Mouse (Mus musculus): ENCODE results near the gene Lrfn4. TPM values are rescaled to one million over a fixed set of nuclear protein-coding genes. Genes with fewer than 3 reads are reported as not detected.

Gene Lrfn4
- polyA plus RNA-seq, 1 experiment from 2014 or later = 12.6 TPM

- Histone ChIP-seq H3K4me2 (ENCODE audit: low read length) (peak overlapping the region; percentile 82), H3K4me3 (ENCODE audit: low read depth, low read length) (peak overlapping the region; percentile 86), H3K9me3 (replicated peaks; ENCODE audit: control insufficient read depth, low read length) (no peaks in the 10 kb centered on the region), H3K4me1 (ENCODE audit: control insufficient read depth, insufficient read depth, low read length) (peaks cover 10% of the 10 kb centered on the region), H3K9ac (ENCODE audit: low read length) (peak overlapping the region; percentile 99), H3K27ac (ENCODE audit: low read depth, low read length) (no peak overlapping the region; the same call in 1 of the 2 replicates), H3K36me3 (ENCODE audit: control insufficient read depth, insufficient read depth, low read length) (peaks cover 34% of the 10 kb centered on the region), H3K27me3 (replicated peaks; ENCODE audit: control insufficient read depth, insufficient read depth, low read length) (no peaks in the 10 kb centered on the region)
- ATAC-seq (no peak), DNase-seq (ENCODE audit: low spot score) (no peak)
- 89% methylated on average over 33 of the region's 33 CpGs for WGBS
These were observed 1.8 kb downstream of the Lrfn4 start for GRCm38 (mm10) chr19:4613464-4614304.

- no peak overlapping the region for H3K4me2 ChIP-seq (ENCODE audit: low read length)
- H3K27ac ChIP-seq (ENCODE audit: low read depth, low read length) = no peak overlapping the region
- ATAC-seq = no peak
- no peaks in the 10 kb centered on the region for H3K9me3 ChIP-seq (replicated peaks; ENCODE audit: control insufficient read depth, low read length)
- H3K36me3 ChIP-seq (ENCODE audit: control insufficient read depth, insufficient read depth, low read length) = peaks cover 34% of the 10 kb centered on the region
- H3K4me3 ChIP-seq (ENCODE audit: low read depth, low read length) = no peak overlapping the region
- H3K27me3 ChIP-seq (replicated peaks; ENCODE audit: control insufficient read depth, insufficient read depth, low read length) = no peaks in the 10 kb centered on the region
- H3K4me1 ChIP-seq (ENCODE audit: control insufficient read depth, insufficient read depth, low read length) = peaks cover 10% of the 10 kb centered on the region
- WGBS = 93% methylated on average over 18 of the region's 19 CpGs
- DNase-seq (ENCODE audit: low spot score) = no peak
- peak overlapping the region; percentile 21; the same call in 1 of the 2 replicates for H3K9ac ChIP-seq (ENCODE audit: low read length)
These were observed 3.1 kb downstream of the Lrfn4 start for GRCm38 (mm10) chr19:4612181-4612961.

- Histone ChIP-seq H3K4me2 (ENCODE audit: low read length) (no peak overlapping the region), H3K4me3 (ENCODE audit: low read depth, low read length) (no peak overlapping the region), H3K9ac (ENCODE audit: low read length) (no peak overlapping the region), H3K27ac (ENCODE audit: low read depth, low read length) (no peak overlapping the region), H3K9me3 (replicated peaks; ENCODE audit: control insufficient read depth, low read length) (no peaks in the 10 kb centered on the region), H3K27me3 (replicated peaks; ENCODE audit: control insufficient read depth, insufficient read depth, low read length) (no peaks in the 10 kb centered on the region), H3K36me3 (ENCODE audit: control insufficient read depth, insufficient read depth, low read length) (peaks cover 34% of the 10 kb centered on the region), H3K4me1 (ENCODE audit: control insufficient read depth, insufficient read depth, low read length) (peaks cover 10% of the 10 kb centered on the region)
- DNase-seq (ENCODE audit: low spot score) = no peak
- 73% methylated on average over 4 of the region's 4 CpGs for WGBS
- ATAC-seq = no peak
These were observed 5.4 kb downstream of the Lrfn4 start for GRCm38 (mm10) chr19:4610109-4610508.

- Histone ChIP-seq H3K36me3 (ENCODE audit: control insufficient read depth, insufficient read depth, low read length) (peaks cover 31% of the 10 kb centered on the region), H3K9me3 (replicated peaks; ENCODE audit: control insufficient read depth, low read length) (no peaks in the 10 kb centered on the region), H3K4me2 (ENCODE audit: low read length) (no peak overlapping the region), H3K27ac (ENCODE audit: low read depth, low read length) (no peak overlapping the region), H3K4me1 (ENCODE audit: control insufficient read depth, insufficient read depth, low read length) (0 out of 2 replicates have a peak, but pooled peaks cover 4% of the 10 kb centered on the region), H3K27me3 (replicated peaks; ENCODE audit: control insufficient read depth, insufficient read depth, low read length) (no peaks in the 10 kb centered on the region), H3K9ac (ENCODE audit: low read length) (no peak overlapping the region), H3K4me3 (ENCODE audit: low read depth, low read length) (no peak overlapping the region)
- DNase-seq (ENCODE audit: low spot score) = no peak
- 91% methylated on average over 4 of the region's 4 CpGs for WGBS
- no peak for ATAC-seq
These were observed 7.0 kb downstream of the Lrfn4 start for GRCm38 (mm10) chr19:4608511-4608910.

GRCm38 (mm10) chr19:4607406-4607805 is 8.1 kb downstream of the Lrfn4 start:
- no peak overlapping the region for H3K4me3 ChIP-seq (ENCODE audit: low read depth, low read length)
- no peak for ATAC-seq

GRCm38 (mm10) chr19:4605654-4606053 is 9.8 kb downstream of the Lrfn4 start:
- no peak for DNase-seq (ENCODE audit: low spot score)
- no peak overlapping the region for H3K27ac ChIP-seq (ENCODE audit: low read depth, low read length)
- no peak overlapping the region for H3K4me3 ChIP-seq (ENCODE audit: low read depth, low read length)
- H3K9me3 ChIP-seq (replicated peaks; ENCODE audit: control insufficient read depth, low read length) = no peaks in the 10 kb centered on the region
- no peak for ATAC-seq
- no peak overlapping the region for H3K9ac ChIP-seq (ENCODE audit: low read length)
- no peak overlapping the region for H3K4me2 ChIP-seq (ENCODE audit: low read length)
- no peaks in the 10 kb centered on the region for H3K27me3 ChIP-seq (replicated peaks; ENCODE audit: control insufficient read depth, insufficient read depth, low read length)
- 0 out of 2 replicates have a peak, but pooled peaks cover 2% of the 10 kb centered on the region for H3K36me3 ChIP-seq (ENCODE audit: control insufficient read depth, insufficient read depth, low read length)
- WGBS = 93% methylated on average over 4 of the region's 4 CpGs
- no peaks in the 10 kb centered on the region for H3K4me1 ChIP-seq (ENCODE audit: control insufficient read depth, insufficient read depth, low read length)

More at GRCm38 (mm10) chr19:4607406-4607805, 8.1 kb downstream of the Lrfn4 start:
- no peak overlapping the region for H3K27ac ChIP-seq (ENCODE audit: low read depth, low read length)
- no peak overlapping the region for H3K9ac ChIP-seq (ENCODE audit: low read length)
- WGBS = 93% methylated on average over 12 of the region's 12 CpGs
- H3K27me3 ChIP-seq (replicated peaks; ENCODE audit: control insufficient read depth, insufficient read depth, low read length) = no peaks in the 10 kb centered on the region
- no peak overlapping the region for H3K4me2 ChIP-seq (ENCODE audit: low read length)
- no peak for DNase-seq (ENCODE audit: low spot score)
- peaks cover 20% of the 10 kb centered on the region for H3K36me3 ChIP-seq (ENCODE audit: control insufficient read depth, insufficient read depth, low read length)
- H3K9me3 ChIP-seq (replicated peaks; ENCODE audit: control insufficient read depth, low read length) = no peaks in the 10 kb centered on the region
- no peaks in the 10 kb centered on the region for H3K4me1 ChIP-seq (ENCODE audit: control insufficient read depth, insufficient read depth, low read length)

GRCm38 (mm10) chr19:4603801-4604723 is 11.4 kb downstream of the Lrfn4 start:
- H3K36me3 ChIP-seq (ENCODE audit: control insufficient read depth, insufficient read depth, low read length) = no peaks in the 10 kb centered on the region
- DNase-seq (ENCODE audit: low spot score) = peak; percentile 24
- H3K27ac ChIP-seq (ENCODE audit: low read depth, low read length) = no peak overlapping the region
- no peaks in the 10 kb centered on the region for H3K27me3 ChIP-seq (replicated peaks; ENCODE audit: control insufficient read depth, insufficient read depth, low read length)
- no peak overlapping the region for H3K4me2 ChIP-seq (ENCODE audit: low read length)
- 37% methylated on average over 24 of the region's 24 CpGs for WGBS
- no peak overlapping the region for H3K9ac ChIP-seq (ENCODE audit: low read length)
- no peak overlapping the region for H3K4me3 ChIP-seq (ENCODE audit: low read depth, low read length)
- ATAC-seq = no peak
- H3K9me3 ChIP-seq (replicated peaks; ENCODE audit: control insufficient read depth, low read length) = no peaks in the 10 kb centered on the region
- no peaks in the 10 kb centered on the region for H3K4me1 ChIP-seq (ENCODE audit: control insufficient read depth, insufficient read depth, low read length)

GRCm38 (mm10) chr19:4602459-4602858 is 13.0 kb downstream of the Lrfn4 start:
- ATAC-seq (no peak), DNase-seq (ENCODE audit: low spot score) (no peak)
- Histone ChIP-seq H3K27ac (ENCODE audit: low read depth, low read length) (no peak overlapping the region), H3K4me1 (ENCODE audit: control insufficient read depth, insufficient read depth, low read length) (no peaks in the 10 kb centered on the region), H3K36me3 (ENCODE audit: control insufficient read depth, insufficient read depth, low read length) (no peaks in the 10 kb centered on the region), H3K4me3 (ENCODE audit: low read depth, low read length) (no peak overlapping the region), H3K9me3 (replicated peaks; ENCODE audit: control insufficient read depth, low read length) (no peaks in the 10 kb centered on the region), H3K4me2 (ENCODE audit: low read length) (no peak overlapping the region), H3K9ac (ENCODE audit: low read length) (no peak overlapping the region), H3K27me3 (replicated peaks; ENCODE audit: control insufficient read depth, insufficient read depth, low read length) (no peaks in the 10 kb centered on the region)
- 83% methylated on average over 20 of the region's 20 CpGs for WGBS
